Mouse (Mus musculus) ES-E14 (cell line): Measurements from ENCODE around the gene Aplnr.

ENCODE experiments used
- ZC3H11A ChIP-seq: IDR thresholded peaks from 2 replicates; pipeline ENCODE4 v1.6.1; 2012; ENCODE audit warnings: low read depth, mild to moderate bottlenecking, inconsistent platforms, low read length, borderline replicate concordance
- ZNF384 ChIP-seq: IDR thresholded peaks from 2 replicates; pipeline ENCODE4 v1.6.1; 2012; ENCODE audit warnings: low read depth, low read length, inconsistent platforms

- TF ChIP-seq ZNF384 (no peak), ZC3H11A (no peak)
Observed at GRCm38 (mm10) chr2:85144908-85145307, 8.9 kb downstream of the Aplnr start.
